Mouse (Mus musculus) G1E-ER4 (cell line): ENCODE results near the gene Gm28035. TPM values are rescaled to one million over a fixed set of nuclear protein-coding genes. Genes with fewer than 3 reads are reported as not detected.

Experiments used
- GATA1 ChIP-seq: IDR thresholded peaks from one replicate; pipeline ENCODE4 v1.8.0; 2012; ENCODE audit warnings: low read length, inconsistent platforms
- polyA plus RNA-seq: library from polyadenylated mRNA; stranded (reverse); fragments of >175 nt; gene quantifications from 2 replicates; pipeline ENCODE4 v1.2.3, GENCODE M21; 2012

The Gm28035 gene
- polyA plus RNA-seq, 1 experiment: 2.0 TPM

DNA sequence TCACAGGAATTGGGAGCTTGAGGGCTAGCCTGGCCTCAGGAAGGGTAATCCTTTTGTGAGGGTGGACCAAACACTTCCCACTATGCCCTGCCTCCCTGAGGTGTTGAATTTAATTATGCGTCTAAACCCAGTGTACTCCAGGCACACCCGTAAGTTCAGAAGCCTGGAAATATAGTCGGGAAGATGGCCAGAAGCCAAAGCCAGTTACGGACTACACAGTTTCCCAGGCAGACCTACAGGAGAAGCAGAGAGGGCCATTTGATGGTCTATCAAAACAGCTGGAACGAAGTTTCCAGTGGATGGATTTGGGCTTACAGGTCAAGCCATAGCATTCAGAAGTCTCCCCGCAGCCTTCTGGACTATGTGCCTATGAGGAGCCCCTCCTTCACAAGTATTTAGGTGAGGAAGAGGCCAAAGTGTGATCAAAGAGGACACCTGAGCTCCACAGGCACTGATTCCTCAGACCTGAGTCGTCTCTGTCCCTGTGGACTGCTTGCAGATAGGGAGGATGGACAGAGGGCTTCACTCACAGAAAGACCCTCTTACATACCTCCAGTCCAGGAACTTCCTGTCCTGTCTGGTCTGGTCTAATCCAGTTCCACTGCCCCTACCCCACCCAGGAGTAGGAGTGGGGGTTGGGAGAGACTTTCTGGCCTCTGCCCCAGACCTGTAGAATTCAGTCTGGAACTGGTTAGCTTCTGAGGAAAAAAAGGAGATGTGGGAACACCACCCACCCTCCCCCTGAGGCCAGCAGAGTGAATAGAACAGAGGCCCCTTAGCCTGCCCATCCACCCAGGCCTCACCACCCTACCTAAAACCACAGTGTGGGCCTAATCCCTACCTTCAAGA lies 24.5 kb downstream of the Gm28035 start:
- TF ChIP-seq GATA1: no peak

DNA sequence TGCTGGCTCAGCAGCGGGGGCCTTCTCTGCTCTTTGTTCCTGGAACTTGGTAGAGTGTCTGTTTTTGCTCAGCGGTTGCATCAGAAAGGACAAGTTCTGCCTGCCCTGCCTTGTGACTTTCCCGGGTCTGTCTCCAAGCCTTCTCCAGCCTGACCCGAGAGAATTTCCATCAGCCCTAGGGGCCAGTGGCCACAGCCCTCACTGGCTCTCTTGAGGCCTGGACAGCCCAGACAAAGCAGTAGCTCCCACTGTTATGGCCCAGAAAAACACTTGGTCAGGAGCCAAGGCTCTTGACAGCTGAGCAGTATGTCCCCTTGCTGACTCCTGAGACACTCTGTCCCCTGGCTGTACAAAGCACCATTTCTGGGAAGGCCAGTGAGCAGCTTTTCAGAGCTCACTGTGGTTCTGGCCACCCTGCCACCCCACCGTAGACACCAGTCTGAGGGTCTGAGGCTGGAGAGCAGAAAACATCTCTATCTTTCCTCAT lies 25.4 kb downstream of the Gm28035 start, which contains the start of gene Phyhd1:
Gene Phyhd1, plus strand, starts transcription at position 437 of the 487 bp plus-strand sequence.
- TF ChIP-seq GATA1: no peak

DNA sequence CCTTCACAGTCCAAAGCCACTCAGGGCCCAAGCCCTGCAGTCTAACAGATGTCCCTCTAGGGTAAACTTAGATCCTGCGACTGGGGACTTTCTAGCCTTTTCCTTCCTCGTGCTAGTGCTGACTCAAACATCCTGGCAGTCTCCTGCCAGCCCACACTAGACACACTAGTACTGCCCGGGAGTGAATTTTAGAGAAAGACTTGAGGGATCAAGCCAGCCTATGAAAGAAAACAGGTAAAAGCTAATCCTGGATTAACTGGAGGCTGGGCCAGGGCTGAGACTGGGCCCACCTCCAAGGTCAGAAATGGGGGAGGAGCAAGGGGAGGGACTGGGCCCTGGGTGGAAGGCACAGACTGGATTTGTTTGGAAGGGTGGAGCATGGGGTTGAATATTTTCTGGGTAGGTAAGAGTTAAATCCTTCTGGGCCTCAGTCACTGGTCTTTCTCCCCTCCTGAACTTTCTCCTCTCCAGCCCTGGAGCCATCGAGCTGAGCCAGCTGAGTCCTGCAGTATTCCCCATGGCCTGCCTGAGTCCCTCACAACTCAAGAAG lies 26.1 kb downstream of the Gm28035 start:
- no peak for TF ChIP-seq GATA1

DNA sequence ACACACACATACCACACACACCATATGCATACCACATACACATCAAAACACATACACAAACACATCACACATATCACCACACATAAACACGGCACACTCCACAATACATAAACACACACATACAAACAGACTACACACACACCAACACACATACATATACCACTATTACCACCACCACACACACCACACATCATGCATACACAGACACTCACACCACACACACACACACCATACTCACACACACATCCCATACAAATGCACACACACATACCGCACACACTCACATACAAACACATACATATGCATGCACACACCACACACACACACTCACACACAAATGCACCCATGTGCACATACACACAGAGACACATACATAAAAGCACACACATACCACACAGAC lies 27.1 kb downstream of the Gm28035 start:
- TF ChIP-seq GATA1: no peak

DNA sequence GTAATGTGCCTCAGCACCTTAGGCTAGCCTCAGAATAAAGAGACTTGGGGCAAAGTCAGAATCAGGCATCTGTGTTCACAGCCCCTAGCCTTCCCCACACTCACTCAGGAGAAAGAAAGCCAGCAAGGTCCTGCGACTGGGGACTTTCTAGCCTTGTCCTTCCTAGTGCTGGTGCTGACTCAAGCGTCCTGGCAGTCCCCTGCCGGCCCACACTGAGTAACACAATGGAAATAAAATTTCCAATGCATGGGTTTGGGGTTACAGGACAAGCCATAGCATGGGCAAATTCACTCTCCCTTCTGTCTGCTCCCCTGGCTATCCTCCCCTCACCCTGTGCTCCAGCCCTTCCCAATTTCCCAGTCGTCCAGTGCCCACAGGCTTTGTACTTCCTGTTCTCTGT lies 28.0 kb downstream of the Gm28035 start:
- no peak for TF ChIP-seq GATA1

DNA sequence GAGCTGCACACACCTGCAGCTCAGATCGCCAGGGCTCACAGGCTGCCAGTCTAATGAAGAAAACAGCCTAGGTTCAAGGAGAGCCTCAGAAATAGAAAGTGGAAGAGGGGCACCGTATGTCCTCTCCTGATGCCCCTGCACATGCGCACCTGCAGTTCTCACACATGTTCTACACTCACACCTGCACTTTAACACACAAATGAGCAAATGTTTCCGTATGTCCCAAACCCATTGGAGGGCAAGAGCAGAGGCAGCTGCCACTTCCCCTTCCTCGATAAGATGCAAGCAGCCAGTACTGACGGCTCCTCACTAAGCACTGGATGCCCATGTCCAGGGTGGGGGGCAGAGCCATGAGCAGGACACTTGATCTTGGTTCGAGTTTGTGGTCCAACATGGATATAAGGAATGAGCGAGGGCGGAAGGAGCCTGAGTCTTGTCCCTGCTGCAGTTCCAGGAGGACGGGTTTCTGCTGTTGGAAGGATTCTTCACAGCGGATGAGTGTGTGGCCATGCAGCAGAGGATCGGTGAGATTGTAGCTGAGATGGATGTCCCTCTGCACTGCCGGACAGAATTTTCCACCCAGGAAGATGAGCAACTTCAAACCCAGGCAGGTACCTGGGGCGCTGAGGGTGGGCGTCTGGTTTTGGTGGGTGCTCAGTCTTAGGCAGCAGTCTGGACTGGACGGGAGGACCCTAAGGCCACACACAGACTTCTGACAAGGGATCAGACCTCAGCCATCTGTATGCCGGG lies 29.0 kb downstream of the Gm28035 start:
- no peak for TF ChIP-seq GATA1

DNA sequence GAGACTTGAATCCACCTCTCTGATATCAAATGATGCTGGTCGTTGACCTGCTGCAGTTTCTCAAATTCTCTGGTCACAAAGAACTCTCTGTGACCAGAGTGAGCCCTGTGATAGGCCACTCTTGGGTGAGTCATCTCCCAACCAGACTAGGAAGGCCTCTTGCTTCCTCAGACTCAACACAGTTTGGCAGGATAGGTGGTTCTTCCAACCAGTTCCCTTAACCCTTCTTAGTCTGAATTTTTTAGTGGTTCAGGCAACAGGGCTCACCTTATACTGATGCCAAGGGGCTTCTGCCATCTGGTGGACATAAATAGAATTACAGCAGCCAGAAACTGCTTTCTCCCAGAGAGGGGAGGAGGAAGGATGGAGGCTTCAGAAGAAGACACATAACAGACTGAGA lies 29.8 kb downstream of the Gm28035 start:
- TF ChIP-seq GATA1: no peak

DNA sequence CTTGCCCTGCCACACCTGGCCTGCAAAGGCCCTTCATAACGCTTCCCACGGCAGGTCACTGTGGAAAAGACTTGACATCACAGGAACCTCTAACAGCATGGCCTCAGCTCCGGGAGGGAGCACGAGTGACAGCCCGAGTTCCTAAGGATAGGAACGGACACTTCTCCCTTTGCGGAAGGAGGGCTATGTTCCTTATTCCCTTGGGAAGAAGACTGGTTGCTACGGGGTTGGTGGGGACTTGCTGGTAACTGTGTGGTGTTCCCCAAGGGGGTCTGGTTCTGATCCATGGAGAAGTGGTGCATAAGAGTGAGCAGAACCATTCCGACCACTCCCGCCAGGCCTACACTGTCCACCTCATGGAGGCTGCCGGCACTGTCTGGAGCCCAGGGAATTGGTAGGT lies 40.4 kb downstream of the Gm28035 start, which contains the start of gene Gm28038:
Gene Gm28038, plus strand, starts transcription at position 301 of the 400 bp plus-strand sequence.
- no peak for TF ChIP-seq GATA1

DNA sequence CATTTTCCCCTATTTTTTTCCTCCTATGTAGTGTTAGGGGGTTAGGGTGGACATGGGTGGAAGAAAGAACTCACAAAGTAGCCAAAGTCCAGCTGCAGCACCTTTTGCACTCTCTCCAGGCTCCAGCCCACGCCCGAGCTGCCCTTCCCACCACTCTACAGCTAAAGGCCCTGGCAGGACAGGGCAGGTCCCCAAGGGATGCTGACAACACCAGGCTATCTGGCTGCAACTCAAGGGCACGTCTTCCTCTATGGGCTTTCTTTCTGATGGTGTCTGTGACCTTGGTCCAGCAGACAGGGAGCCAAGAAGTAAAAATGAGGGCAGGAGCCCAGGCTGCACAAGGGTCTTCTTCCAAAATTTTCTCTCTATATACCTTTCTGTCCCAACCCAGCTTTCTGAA lies 41.3 kb downstream of the Gm28035 start:
- no peak for TF ChIP-seq GATA1

DNA sequence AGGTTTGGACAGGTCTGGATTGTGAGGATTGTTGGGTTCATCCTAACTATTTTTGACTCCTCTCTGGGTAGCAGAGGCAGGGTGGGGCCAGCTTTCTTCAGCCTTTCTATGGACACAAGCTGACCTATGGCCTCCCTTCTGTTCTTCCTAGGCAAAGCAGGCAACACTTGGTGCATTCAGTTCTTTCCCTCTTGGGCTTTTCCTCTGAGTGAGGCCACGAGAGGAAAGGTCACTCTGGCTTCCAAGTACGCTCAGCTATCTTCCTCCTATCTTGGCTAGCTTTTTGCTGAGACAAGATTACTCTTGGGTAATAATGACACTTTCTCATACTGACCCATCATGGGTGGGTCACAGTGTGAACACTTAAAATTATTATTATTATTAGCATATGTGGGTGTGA lies 42.8 kb downstream of the Gm28035 start:
- TF ChIP-seq GATA1: no peak

DNA sequence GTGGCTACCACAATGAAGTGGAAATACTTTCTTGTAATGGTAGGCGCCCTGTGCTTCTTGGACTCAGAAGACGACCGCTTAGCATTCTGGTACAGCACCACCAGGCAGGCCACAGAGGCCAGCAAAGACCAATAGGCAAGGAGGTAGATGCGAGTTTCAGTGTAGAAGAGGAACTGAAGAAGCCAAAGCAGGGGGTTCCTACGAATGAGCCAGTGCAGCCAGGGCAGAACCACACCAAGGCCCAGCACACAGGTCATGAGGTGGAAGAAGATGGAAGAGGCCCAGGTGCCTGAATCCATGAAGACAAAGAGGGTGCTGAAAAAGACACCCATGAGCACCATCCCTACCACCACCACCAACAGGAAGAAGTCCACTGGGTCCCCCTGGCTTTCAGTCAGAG lies 44.6 kb downstream of the Gm28035 start:
- TF ChIP-seq GATA1: no peak

DNA sequence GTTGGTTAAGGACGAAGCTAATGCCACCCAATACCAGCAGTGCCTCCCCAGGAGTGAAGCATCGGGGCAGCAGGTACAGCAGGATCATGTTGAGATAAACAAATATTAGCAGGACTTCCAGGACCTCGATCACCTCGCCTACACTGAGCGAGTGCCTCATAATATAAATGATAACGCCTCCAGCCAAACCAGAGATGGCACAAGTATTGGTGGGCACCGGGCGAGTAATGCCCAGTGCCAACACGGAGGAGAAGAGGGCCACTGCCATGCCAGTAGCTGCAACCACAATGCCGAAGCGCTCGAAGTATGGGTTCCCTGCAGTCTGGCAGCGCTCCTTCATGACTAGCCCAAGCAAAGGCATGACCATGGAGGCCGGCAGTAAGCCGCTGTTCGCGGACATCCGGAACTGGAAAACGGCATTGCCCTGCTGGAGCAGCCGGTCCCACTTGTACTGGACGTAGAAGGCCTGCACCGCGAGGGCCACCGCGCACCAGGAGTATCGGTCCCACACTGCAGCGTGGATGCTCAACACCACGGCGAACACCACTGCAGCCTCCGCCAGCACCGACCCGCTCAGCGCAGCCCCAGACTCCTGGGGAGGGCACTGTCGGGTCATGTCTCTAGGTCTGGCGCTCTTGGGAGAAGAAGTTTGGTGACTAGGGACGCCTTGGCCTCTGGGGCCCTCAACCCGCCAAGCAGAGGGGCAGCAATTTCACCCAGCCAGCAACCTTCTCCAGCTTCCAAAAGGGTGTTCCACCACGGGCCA lies 45.2 kb downstream of the Gm28035 start:
- TF ChIP-seq GATA1: no peak

DNA sequence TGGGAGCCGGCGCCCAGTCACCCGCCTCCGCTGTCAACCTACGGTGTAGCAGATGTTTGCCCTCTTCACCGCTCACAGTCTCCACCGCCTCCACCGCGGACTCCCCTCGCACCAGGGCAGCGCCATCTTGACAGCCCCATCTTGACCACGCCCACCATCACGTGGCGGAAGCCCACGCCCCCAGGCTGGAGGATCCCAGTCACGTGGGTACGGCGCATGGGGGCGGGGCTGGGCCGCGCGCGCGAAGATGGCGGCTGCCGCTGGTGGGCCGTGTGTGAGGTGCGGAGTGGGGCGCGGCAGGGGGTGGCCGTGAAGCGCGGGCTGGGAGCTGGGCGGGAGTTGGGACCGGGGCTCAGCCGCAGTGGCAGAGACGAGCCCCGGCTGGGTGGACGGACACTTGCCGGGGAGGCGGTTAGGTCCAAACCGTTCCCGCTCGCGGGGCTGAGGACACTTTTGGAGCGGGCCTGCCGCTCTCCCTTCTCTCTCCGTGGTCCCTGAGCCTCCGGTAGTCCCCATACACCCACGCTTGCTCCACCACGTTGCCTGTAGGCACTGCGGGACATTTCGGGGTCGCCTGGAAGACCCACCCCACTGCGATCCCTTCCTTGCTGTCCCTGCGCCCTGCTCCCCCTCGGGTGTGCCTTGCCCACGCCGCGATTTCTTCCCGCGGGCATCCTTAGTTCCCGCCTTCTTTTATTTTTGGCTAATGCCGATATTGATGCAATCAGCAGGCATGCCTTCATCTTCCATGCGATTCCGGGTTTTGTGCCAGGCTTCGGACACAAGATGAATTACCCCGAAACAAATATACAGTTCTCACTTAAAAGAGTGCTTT lies 46.0 kb downstream of the Gm28035 start, which contains the start of the genes Dolk and Nup188:
Gene Dolk, minus strand, starts transcription at position 143 of the 835 bp plus-strand sequence.
Gene Nup188, plus strand, starts transcription at position 206 of the 835 bp plus-strand sequence.
- no peak for TF ChIP-seq GATA1

DNA sequence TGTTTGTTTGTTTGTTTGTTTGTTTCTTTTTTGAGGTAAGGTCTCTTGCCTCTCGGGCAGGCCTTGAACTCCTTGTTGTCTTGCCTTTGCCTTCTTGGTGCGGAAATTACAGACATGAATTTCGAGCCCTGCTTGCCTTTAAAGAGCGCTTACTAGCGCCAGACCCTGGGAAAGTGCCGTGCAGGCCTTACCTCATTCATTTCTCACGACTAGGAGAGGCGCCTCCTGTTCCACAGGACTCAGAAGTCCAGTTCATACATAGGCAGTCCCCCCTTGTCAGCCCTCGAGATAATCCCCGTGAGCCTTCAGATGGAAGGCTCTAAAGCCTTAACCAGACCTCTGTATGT lies 46.6 kb downstream of the Gm28035 start:
- no peak for TF ChIP-seq GATA1
